In genomic region chrX:20703741-20704290, GRCm38 (mm10) we compare ENCODE assay signal across 8 mouse cellular contexts. TPM values are rescaled to one million over a fixed set of nuclear protein-coding genes. Genes with fewer than 3 reads are reported as not detected.
DNase-seq lines count a peak whose midpoint lies in the region; ATAC-seq lines count a peak whose summit lies in the region.

Gene Usp11 (plus strand): TSS chrX:20703906.

- ATAC-seq in common myeloid progenitor, adult 5-6 weeks (replicated peaks; ENCODE audit: low read depth, poor library complexity, severe bottlenecking): peak; percentile 45
- ATAC-seq in liver, embryonic 13.5 days (ENCODE audit: low read depth): peak; percentile 22
- peak; percentile 93 for ATAC-seq in neural tube, embryonic 15.5 days (ENCODE audit: low FRiP score)

- 15% methylated on average over 32 of the region's 32 CpGs for WGBS in liver, embryonic 13.5 days (ENCODE audit: insufficient replicate concordance)
- 25% methylated on average over 32 of the region's 32 CpGs for WGBS in neural tube, embryonic 15.5 days

- H3K4me1 ChIP-seq in liver, embryonic 13.5 days (replicated peaks): peaks cover 11% of the 10 kb centered on the region
- no peaks in the 10 kb centered on the region for H3K4me1 ChIP-seq in neural tube, embryonic 15.5 days

- peak within 1 kb of the TSS; percentile 75 for H3K9ac ChIP-seq in liver, embryonic 13.5 days
- H3K9ac ChIP-seq in neural tube, embryonic 15.5 days (replicated peaks): peak within 1 kb of the TSS; percentile 70

- H3K4me3 ChIP-seq in liver, embryonic 13.5 days (replicated peaks): peak within 1 kb of the TSS; percentile 69
- H3K4me3 ChIP-seq in neural tube, embryonic 15.5 days (replicated peaks): peak within 1 kb of the TSS; percentile 60

- H3K27ac ChIP-seq in liver, embryonic 13.5 days: peak within 1 kb of the TSS; percentile 84
- peak within 1 kb of the TSS; percentile 91 for H3K27ac ChIP-seq in neural tube, embryonic 15.5 days (replicated peaks)

- peak within 1 kb of the TSS; percentile 75 for H3K4me2 ChIP-seq in liver, embryonic 13.5 days
- H3K4me2 ChIP-seq in neural tube, embryonic 15.5 days: peak within 1 kb of the TSS; percentile 51

- DNase-seq in spleen, postnatal 36 days (ENCODE audit: low spot score in 2 of 2): peak; percentile 20 to 21
- no peak for DNase-seq in spleen, adult 12 weeks (ENCODE audit: low spot score)
- DNase-seq in frontal cortex, postnatal 36 days (ENCODE audit: low spot score in 2 of 2): peak; percentile 28 to 40
- peak; percentile 12 to 48 for DNase-seq in kidney, postnatal 36 days
- DNase-seq in liver, embryonic 13.5 days: peak; percentile 12
- peak; percentile 12 to 14 for DNase-seq in urinary bladder, postnatal 36 days (ENCODE audit: low spot score in 2 of 2)

- no peaks in the 10 kb centered on the region for H3K9me3 ChIP-seq in liver, embryonic 13.5 days (replicated peaks)
- H3K9me3 ChIP-seq in neural tube, embryonic 15.5 days (replicated peaks): no peaks in the 10 kb centered on the region

- peaks cover 8% of the 10 kb centered on the region for H3K36me3 ChIP-seq in liver, embryonic 13.5 days
- peaks cover 7% of the 10 kb centered on the region; the same call in 1 of the 2 replicates for H3K36me3 ChIP-seq in neural tube, embryonic 15.5 days

- no peaks in the 10 kb centered on the region for H3K27me3 ChIP-seq in liver, embryonic 13.5 days
- H3K27me3 ChIP-seq in neural tube, embryonic 15.5 days (replicated peaks): no peaks in the 10 kb centered on the region

RNA-seq across cellular contexts. Expression of gene Usp11, which starts in this region (rescaled TPM):
- 30.0 and 38.5 TPM in 2 replicates for total RNA-seq in common myeloid progenitor, adult 5-6 weeks (2017)
- 7.3 and 8.7 TPM in 2 replicates for polyA plus RNA-seq in liver, embryonic 13.5 days (2015; fragmentation: Nextera tagmentation; extraction: Ambion mirVana)
- polyA plus RNA-seq in neural tube, embryonic 15.5 days (2015; fragmentation: Nextera tagmentation; extraction: Ambion mirVana): 83.8 and 84.9 TPM in 2 replicates

Comparison
In these comparisons a context has a peak if more than half of its experiments do, and no peak if none do; other contexts are left out.
1. ATAC-seq: peak in every context shown above with its lines; median percentile 93 in neural tube, embryonic 15.5 days; 45 in common myeloid progenitor, adult 5-6 weeks; 22 in liver, embryonic 13.5 days.